Mouse (Mus musculus) limb, embryonic 14.5 days (tissue): Measurements from ENCODE around the gene Kif4. TPM values are rescaled to one million over a fixed set of nuclear protein-coding genes. Genes with fewer than 3 reads are reported as not detected.
A peak's percentile ranks its signal among the peaks of the same experiment; 100 is the strongest.

ENCODE experiments used
- ATAC-seq: fragments of 200-750 bp; cut with Nextera tagmentation; 2 replicates; pipeline ENCODE4 v1.8.0; 2017; ENCODE audit warnings: low read depth, moderate number of reproducible peaks, moderate TSS enrichment; ENCODE audit not compliant: low FRiP score
- DNase-seq: peaks from one replicate; pipeline ENCODE4 v3.0.0-alpha.2; 2015; ENCODE audit warnings: low spot score
- H3K27ac ChIP-seq: fragments of 300-500 bp; sonication (generic); replicated peaks from 2 replicates; pipeline ENCODE4 v1.5.1; 2014; ENCODE audit warnings: low read depth, mild to moderate bottlenecking, low read length, moderate library complexity, mixed read lengths
- H3K27me3 ChIP-seq: fragments of 300-500 bp; sonication (generic); 2 replicates; pipeline ENCODE4 v1.6.1; 2014; ENCODE audit warnings: low read length, mixed read lengths; ENCODE audit not compliant: control insufficient read depth, insufficient read depth
- H3K36me3 ChIP-seq: fragments of 300-500 bp; sonication (generic); 2 replicates; pipeline ENCODE4 v1.6.1; 2014; ENCODE audit warnings: mild to moderate bottlenecking, low read length, moderate library complexity, mixed read lengths; ENCODE audit not compliant: control insufficient read depth, insufficient read depth
- H3K4me1 ChIP-seq: fragments of 300-500 bp; sonication (generic); 2 replicates; pipeline ENCODE4 v1.6.1; 2014; ENCODE audit warnings: antibody characterized with exemption, low read length, mixed read lengths; ENCODE audit not compliant: control insufficient read depth, insufficient read depth
- H3K4me2 ChIP-seq: fragments of 300-500 bp; sonication (generic); replicated peaks from 2 replicates; pipeline ENCODE4 v1.6.1; 2014; ENCODE audit warnings: low read depth, mild to moderate bottlenecking, low read length, moderate library complexity; ENCODE audit not compliant: severe bottlenecking
- H3K4me3 ChIP-seq: fragments of 300-500 bp; sonication (generic); replicated peaks from 2 replicates; pipeline ENCODE4 v1.5.1; 2014; ENCODE audit warnings: low read length
- H3K9ac ChIP-seq: fragments of 300-500 bp; sonication (generic); 2 replicates; pipeline ENCODE4 v1.6.1; 2014; ENCODE audit warnings: mild to moderate bottlenecking, low read depth, low read length, moderate library complexity; ENCODE audit not compliant: severe bottlenecking
- H3K9me3 ChIP-seq: fragments of 300-500 bp; sonication (generic); 2 replicates; pipeline ENCODE4 v1.6.1; 2016; ENCODE audit warnings: low read length; ENCODE audit not compliant: control insufficient read depth
- POLR2A ChIP-seq: fragments of 200-500 bp; IDR thresholded peaks from 2 replicates; pipeline ENCODE4 v1.8.0; 2012; ENCODE audit warnings: inconsistent platforms, mild to moderate bottlenecking, moderate library complexity, borderline replicate concordance; ENCODE audit not compliant: insufficient read depth, insufficient read length; ENCODE audit errors: extremely low read depth
- WGBS: fragments of 180-500 bp; shearing (Covaris S2); extraction: QIAGEN DNeasy Blood & Tissue Kit; methylation state at CpG from one replicate; pipeline ENCODE4 v1.1.7; 2014; 5-methylcytosine and 5-hydroxymethylcytosine counted together
- polyA plus RNA-seq, 2 experiments: library from polyadenylated mRNA; depleted of rRNA in 1 of 2; stranded (reverse) in 1 of 2; unstranded in 1 of 2; fragments of >200 nt; fragmentation: Nextera tagmentation in 1 of 2; extraction: Ambion mirVana in 1 of 2; gene quantifications; 2 replicates each; pipeline versions ENCODE4 v1.2.1 to v1.2.3; 2012 to 2014

The Kif4 gene
- polyA plus RNA-seq, 2 experiments: 17.6 to 21.1 TPM

DNA sequence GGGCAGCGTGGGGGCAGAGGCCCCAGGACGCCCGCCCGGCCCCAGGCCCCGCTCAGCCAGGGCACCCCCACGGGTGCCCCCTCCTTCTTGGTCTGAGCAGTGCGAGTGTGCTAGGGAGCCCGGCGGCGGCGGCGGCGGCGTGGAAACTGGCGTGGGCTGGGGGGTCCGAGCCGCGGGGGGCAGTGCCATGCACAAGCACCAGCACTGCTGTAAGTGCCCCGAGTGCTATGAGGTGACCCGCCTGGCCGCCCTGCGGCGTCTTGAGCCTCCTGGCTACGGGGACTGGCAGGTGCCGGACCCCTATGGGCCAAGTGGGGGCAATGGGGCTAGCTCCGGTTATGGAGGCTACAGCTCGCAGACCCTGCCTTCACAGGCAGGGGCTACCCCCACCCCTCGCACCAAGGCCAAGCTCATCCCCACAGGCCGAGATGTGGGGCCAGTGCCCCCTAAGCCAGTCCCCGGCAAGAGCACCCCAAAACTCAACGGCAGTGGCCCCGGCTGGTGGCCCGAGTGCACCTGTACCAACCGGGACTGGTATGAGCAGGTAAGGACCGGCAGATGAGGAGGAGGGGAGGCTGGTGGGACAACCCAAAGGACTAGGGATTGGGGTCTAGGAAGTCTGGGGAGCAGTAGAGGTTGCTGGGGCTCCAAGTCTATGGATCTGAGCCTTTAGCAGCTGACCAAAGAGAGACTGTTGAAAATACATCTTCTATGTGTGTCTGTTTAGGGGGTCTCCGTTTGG is 142.5 kb downstream of the Kif4 start:
- WGBS: 34% methylated on average over 11 of the region's 36 CpGs
- peak overlapping the region; percentile 72 for H3K4me2 ChIP-seq
- ATAC-seq (0 out of 2 replicates have a peak, but pooled peaks have one; percentile 26), DNase-seq (no peak)
- no peaks in the 10 kb centered on the region for H3K9me3 ChIP-seq
- no peaks in the 10 kb centered on the region for H3K36me3 ChIP-seq
- peak overlapping the region; percentile 47 for H3K9ac ChIP-seq
- H3K27me3 ChIP-seq: no peaks in the 10 kb centered on the region
- no peaks in the 10 kb centered on the region for H3K4me1 ChIP-seq
- TF ChIP-seq POLR2A: no peak
- H3K4me3 ChIP-seq: peak overlapping the region; percentile 42
- no peak overlapping the region for H3K27ac ChIP-seq

DNA sequence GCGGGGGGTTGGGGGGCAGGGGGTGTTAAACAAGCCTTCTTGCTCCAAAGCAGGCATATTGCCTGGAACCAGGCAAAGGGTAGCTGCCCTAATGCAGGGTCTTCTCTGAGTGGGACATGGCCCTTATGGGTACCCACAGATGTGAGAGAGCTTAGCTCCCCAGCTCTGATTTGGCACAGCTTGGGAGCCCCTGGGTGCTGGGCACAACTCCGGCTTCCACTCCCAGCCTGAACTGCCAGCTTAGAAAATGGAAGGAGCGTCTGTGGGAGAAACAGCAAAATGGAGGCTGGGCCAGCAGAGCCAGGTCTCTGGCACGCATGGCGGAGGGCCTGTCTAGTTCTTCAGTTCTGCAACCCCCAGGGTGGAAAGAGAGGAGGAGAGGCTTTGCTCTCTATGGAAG is 143.7 kb downstream of the Kif4 start:
- no peak overlapping the region for H3K27ac ChIP-seq
- no peak for TF ChIP-seq POLR2A
- H3K4me1 ChIP-seq: no peaks in the 10 kb centered on the region
- no peaks in the 10 kb centered on the region for H3K9me3 ChIP-seq
- no peak for DNase-seq
- 92% methylated on average over 4 of the region's 5 CpGs for WGBS
- no peak for ATAC-seq
- H3K36me3 ChIP-seq: no peaks in the 10 kb centered on the region
- no peaks in the 10 kb centered on the region for H3K27me3 ChIP-seq
- no peak overlapping the region for H3K4me3 ChIP-seq
- no peak overlapping the region for H3K9ac ChIP-seq
- H3K4me2 ChIP-seq: no peak overlapping the region

DNA sequence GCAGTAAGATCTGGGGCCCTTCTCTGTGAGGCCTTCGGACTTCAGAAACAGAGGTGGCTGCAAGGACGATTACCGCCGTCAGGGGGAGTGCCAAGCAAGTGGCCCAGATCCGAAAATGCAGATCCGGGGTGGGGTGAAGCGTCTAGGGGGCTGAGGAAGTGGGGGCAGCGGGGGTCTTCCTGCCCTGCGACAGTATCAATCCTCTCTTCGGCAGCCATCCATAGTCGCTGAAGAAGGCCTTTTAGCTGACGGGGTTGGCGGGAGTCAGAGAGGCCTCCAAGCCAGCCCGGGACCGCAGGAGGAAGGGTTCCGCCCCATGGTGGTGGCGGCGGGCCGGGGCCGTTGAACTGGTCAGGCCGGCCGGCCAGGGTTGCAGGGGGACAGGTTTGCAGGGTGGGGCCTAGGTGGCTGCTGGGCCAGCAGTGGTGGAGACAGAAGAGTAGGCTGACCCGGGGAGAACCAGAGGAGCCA is 148.8 kb downstream of the Kif4 start:
- peak; percentile 42; the same call in 1 of the 2 replicates for ATAC-seq
- TF ChIP-seq POLR2A: no peak
- Histone ChIP-seq H3K36me3 (no peaks in the 10 kb centered on the region), H3K27ac (0 out of 2 replicates have a peak overlapping the region, but pooled peaks have one; percentile 38), H3K4me1 (peaks cover 5% of the 10 kb centered on the region; the same call in 1 of the 2 replicates), H3K9ac (peak overlapping the region; percentile 76), H3K9me3 (no peaks in the 10 kb centered on the region), H3K27me3 (no peaks in the 10 kb centered on the region), H3K4me2 (peak overlapping the region; percentile 48), H3K4me3 (peak overlapping the region; percentile 46)
- DNase-seq: peak; percentile 58
- 22% methylated on average over 18 of the region's 23 CpGs for whole genome bisulfite sequencing

DNA sequence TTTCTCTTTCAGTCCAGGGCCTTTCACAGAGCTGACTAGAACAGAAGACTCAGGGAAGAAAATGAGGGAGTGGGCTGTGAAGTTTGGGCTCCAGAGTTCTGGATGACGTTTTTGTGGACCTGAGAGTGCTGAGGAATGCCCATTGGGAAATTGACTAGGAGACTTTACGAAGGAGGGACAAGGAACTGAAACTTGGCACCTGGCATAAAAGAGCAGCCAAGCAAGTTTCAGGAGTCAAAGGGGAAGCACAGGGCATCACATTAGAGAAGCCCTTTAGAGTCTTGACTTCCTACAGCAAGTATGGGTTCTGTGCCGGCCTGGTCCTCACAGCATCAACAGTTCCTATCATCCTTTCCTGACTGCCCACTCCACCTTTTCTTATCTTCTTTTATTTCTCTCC is 149.9 kb downstream of the Kif4 start:
- Histone ChIP-seq H3K9me3 (no peaks in the 10 kb centered on the region), H3K27ac (no peak overlapping the region), H3K4me1 (peaks cover 5% of the 10 kb centered on the region; the same call in 1 of the 2 replicates), H3K36me3 (no peaks in the 10 kb centered on the region), H3K4me2 (no peak overlapping the region), H3K27me3 (no peaks in the 10 kb centered on the region), H3K9ac (no peak overlapping the region), H3K4me3 (no peak overlapping the region)
- ATAC-seq (no peak), DNase-seq (no peak)
- WGBS: 87% methylated on average over 3 of the region's 3 CpGs
- no peak for TF ChIP-seq POLR2A

DNA sequence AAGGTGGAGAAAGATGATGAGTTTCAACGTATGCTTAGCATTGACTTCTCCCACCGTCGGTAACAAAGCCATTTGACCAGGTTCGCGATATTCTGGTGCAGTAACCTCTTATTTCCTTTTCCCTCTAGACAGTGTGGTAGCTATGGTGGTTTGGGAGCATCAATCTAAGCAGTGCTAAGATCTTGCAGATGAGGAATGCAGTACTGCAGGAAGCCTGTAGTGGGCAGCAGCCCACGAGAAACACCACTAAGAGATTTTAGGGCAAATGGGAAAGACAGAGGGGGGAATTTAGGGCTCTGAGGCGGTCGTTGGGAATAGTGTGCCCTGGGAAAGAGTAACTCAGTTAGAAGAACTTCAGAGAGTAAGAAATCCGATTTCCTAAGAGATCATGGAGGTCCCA is 151.0 kb downstream of the Kif4 start:
- peak; percentile 46; the same call in 1 of the 2 replicates for ATAC-seq
- Histone ChIP-seq H3K36me3 (no peaks in the 10 kb centered on the region), H3K4me2 (peak overlapping the region; percentile 49), H3K9me3 (no peaks in the 10 kb centered on the region), H3K9ac (no peak overlapping the region), H3K4me1 (peaks cover 5% of the 10 kb centered on the region; the same call in 1 of the 2 replicates), H3K27me3 (no peaks in the 10 kb centered on the region), H3K27ac (peak overlapping the region; percentile 86; the same call in 1 of the 2 replicates), H3K4me3 (peak overlapping the region; percentile 50)
- no peak for TF ChIP-seq POLR2A
- 16% methylated on average over 9 of the region's 9 CpGs for WGBS
- peak; percentile 68 for DNase-seq

Other genes with a start within 250 kb of the Kif4 start
- not detected in 2 replicates for gene Otud6a, start 196.7 kb upstream of the Kif4 start, polyA plus RNA-seq (2012; rRNA removed)
- gene Otud6a, start 196.7 kb upstream of the Kif4 start, polyA plus RNA-seq (2014; fragmentation: Nextera tagmentation; extraction: Ambion mirVana): not detected in 2 replicates
- gene Awat2, start 183.0 kb upstream of the Kif4 start, polyA plus RNA-seq (2012; rRNA removed): 1.1 TPM in 2 replicates
- gene Awat2, start 183.0 kb upstream of the Kif4 start, polyA plus RNA-seq (2014; fragmentation: Nextera tagmentation; extraction: Ambion mirVana): 0.81 and 0.88 TPM in 2 replicates
- 50.5 and 65.3 TPM in 2 replicates for gene Igbp1, start 131.4 kb upstream of the Kif4 start, polyA plus RNA-seq (2012; rRNA removed)
- gene Igbp1, start 131.4 kb upstream of the Kif4 start, polyA plus RNA-seq (2014; fragmentation: Nextera tagmentation; extraction: Ambion mirVana): 43.3 and 45.3 TPM in 2 replicates
- not detected in 2 replicates for gene Dgat2l6, start 100.9 kb upstream of the Kif4 start, polyA plus RNA-seq (2012; rRNA removed)
- not detected in 2 replicates for gene Dgat2l6, start 100.9 kb upstream of the Kif4 start, polyA plus RNA-seq (2014; fragmentation: Nextera tagmentation; extraction: Ambion mirVana)
- gene Awat1, start 53.5 kb upstream of the Kif4 start, polyA plus RNA-seq (2012; rRNA removed): not detected in 2 replicates
- not detected in 2 replicates for gene Awat1, start 53.5 kb upstream of the Kif4 start, polyA plus RNA-seq (2014; fragmentation: Nextera tagmentation; extraction: Ambion mirVana)
- gene P2ry4, start 30.9 kb upstream of the Kif4 start, polyA plus RNA-seq (2012; rRNA removed): 0.03 and 0.04 TPM in 2 replicates
- 0.06 TPM in 1 of 2 replicates, not detected in the other for gene P2ry4, start 30.9 kb upstream of the Kif4 start, polyA plus RNA-seq (2014; fragmentation: Nextera tagmentation; extraction: Ambion mirVana)
- gene Arr3, start 20.2 kb upstream of the Kif4 start, polyA plus RNA-seq (2012; rRNA removed): not detected in 2 replicates
- not detected in 2 replicates for gene Arr3, start 20.2 kb upstream of the Kif4 start, polyA plus RNA-seq (2014; fragmentation: Nextera tagmentation; extraction: Ambion mirVana)
- gene Pdzd11, start 831 bp downstream of the Kif4 start, polyA plus RNA-seq (2012; rRNA removed): 45.6 and 57.3 TPM in 2 replicates
- 112 and 119 TPM in 2 replicates for gene Pdzd11, start 831 bp downstream of the Kif4 start, polyA plus RNA-seq (2014; fragmentation: Nextera tagmentation; extraction: Ambion mirVana)
- 11.6 and 13.2 TPM in 2 replicates for gene Gdpd2, start 104.1 kb downstream of the Kif4 start, polyA plus RNA-seq (2012; rRNA removed)
- 5.6 and 6.9 TPM in 2 replicates for gene Gdpd2, start 104.1 kb downstream of the Kif4 start, polyA plus RNA-seq (2014; fragmentation: Nextera tagmentation; extraction: Ambion mirVana)
- gene Dlg3, start 142.0 kb downstream of the Kif4 start, polyA plus RNA-seq (2012; rRNA removed): 24.9 and 27.5 TPM in 2 replicates
- 4.2 and 5.1 TPM in 2 replicates for gene Dlg3, start 142.0 kb downstream of the Kif4 start, polyA plus RNA-seq (2014; fragmentation: Nextera tagmentation; extraction: Ambion mirVana)